Mouse (Mus musculus) liver, embryonic 14.5 days (tissue): ENCODE measurements around the gene Ccdc30. TPM values are rescaled to one million over a fixed set of nuclear protein-coding genes. Genes with fewer than 3 reads are reported as not detected.

Experiments
- ATAC-seq: fragments of 200-750 bp; cut with Nextera tagmentation; 2 replicates; pipeline ENCODE4 v1.8.0; 2017; ENCODE audit warnings: moderate number of reproducible peaks, mild to moderate bottlenecking, moderate library complexity; ENCODE audit not compliant: insufficient read depth
- DNase-seq, 3 experiments: peaks; one replicate each; pipeline ENCODE4 v3.0.0-alpha.2; 2012 to 2013; ENCODE audit warnings: low read depth in 3 of 3, low spot score in 3 of 3
- H3K27ac ChIP-seq: fragments of 300-500 bp; sonication (generic); 2 replicates; pipeline ENCODE4 v1.5.1; 2014; ENCODE audit warnings: moderate library complexity, mild to moderate bottlenecking, control low read depth, inconsistent platforms
- H3K27me3 ChIP-seq: fragments of 300-500 bp; sonication (generic); 2 replicates; pipeline ENCODE4 v1.6.1; 2014; ENCODE audit warnings: mild to moderate bottlenecking, low read length, moderate library complexity; ENCODE audit not compliant: control insufficient read depth, insufficient read depth
- H3K36me3 ChIP-seq: fragments of 300-500 bp; sonication (generic); replicated peaks from 2 replicates; pipeline ENCODE4 v1.6.1; 2014; ENCODE audit warnings: low read depth; ENCODE audit not compliant: control insufficient read depth, insufficient read depth
- H3K4me1 ChIP-seq, 2 experiments: fragments of 200-500 bp in 1 of 2; fragments of 300-500 bp in 1 of 2; sonication (generic) in 1 of 2; replicated peaks; 2 replicates each; pipeline ENCODE4 v1.6.1; 2012 to 2014; ENCODE audit warnings: antibody characterized with exemption in 1 of 2, inconsistent platforms in 1 of 2, low read length in 1 of 2; ENCODE audit not compliant: control insufficient read depth in 2 of 2, insufficient read depth in 2 of 2
- H3K4me2 ChIP-seq: fragments of 300-500 bp; sonication (generic); 2 replicates; pipeline ENCODE4 v1.6.1; 2014; ENCODE audit warnings: low read depth, mild to moderate bottlenecking, control low read depth, moderate library complexity
- H3K4me3 ChIP-seq, 2 experiments: fragments of 200-500 bp in 1 of 2; fragments of 300-500 bp in 1 of 2; sonication (generic) in 1 of 2; 2 replicates each; pipeline ENCODE4 v1.5.1; 2012 to 2014; ENCODE audit warnings: low read depth in 2 of 2, low read length in 2 of 2, mild to moderate bottlenecking in 2 of 2, control low read depth in 1 of 2, inconsistent platforms in 1 of 2, moderate library complexity in 1 of 2; ENCODE audit not compliant: insufficient read depth in 1 of 2
- H3K9ac ChIP-seq: fragments of 300-500 bp; sonication (generic); replicated peaks from 2 replicates; pipeline ENCODE4 v1.6.1; 2014; ENCODE audit warnings: mild to moderate bottlenecking, control low read depth, moderate library complexity
- H3K9me3 ChIP-seq: fragments of 300-500 bp; sonication (generic); 2 replicates; pipeline ENCODE4 v1.6.1; 2016; ENCODE audit warnings: low read length, mixed read lengths; ENCODE audit not compliant: control insufficient read depth
- CTCF ChIP-seq: IDR thresholded peaks from 2 replicates; pipeline ENCODE4 v1.5.1; 2016; ENCODE audit warnings: antibody characterized with exemption, low read depth, control low read depth
- EP300 ChIP-seq: IDR thresholded peaks from 2 replicates; pipeline ENCODE4 v1.6.1; 2016; ENCODE audit warnings: antibody characterized with exemption, low read depth
- WGBS: fragments of 180-500 bp; shearing (Covaris S2); extraction: QIAGEN DNeasy Blood & Tissue Kit; methylation state at CpG from one replicate; pipeline ENCODE4 v1.1.7; 2014; ENCODE audit not compliant: insufficient replicate concordance; 5-methylcytosine and 5-hydroxymethylcytosine counted together
- polyA plus RNA-seq, 2 experiments: library from polyadenylated mRNA; depleted of rRNA in 1 of 2; stranded (reverse) in 1 of 2; unstranded in 1 of 2; fragments of >200 nt; fragmentation: Nextera tagmentation in 1 of 2; extraction: Ambion mirVana in 1 of 2; gene quantifications; 2 replicates each; pipeline versions ENCODE4 v1.2.1 to v1.2.3; 2012 to 2014

The Ccdc30 gene
- polyA plus RNA-seq, 2 experiments = 0.41 to 1.2 TPM

DNA sequence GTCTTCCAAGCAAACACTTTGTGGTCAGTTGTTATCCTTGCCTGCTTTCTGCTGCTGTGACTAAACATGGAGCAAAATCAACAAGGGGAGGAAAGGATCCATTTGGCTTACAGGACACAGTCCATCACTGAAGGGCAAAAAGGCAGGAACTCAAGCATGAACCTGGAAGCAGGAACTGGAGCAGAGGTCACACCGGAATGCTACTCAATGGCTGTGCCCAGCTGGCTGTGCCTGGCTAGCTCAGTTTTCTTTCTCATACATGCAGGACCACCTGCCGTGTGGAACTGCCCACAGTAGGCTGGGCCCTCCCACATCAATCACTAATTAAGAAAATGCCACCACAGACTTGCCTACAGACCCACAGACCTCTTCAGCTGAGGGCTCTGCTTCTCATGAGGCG, 26.1 kb downstream of the Ccdc30 start:
- no peak for DNase-seq
- Histone ChIP-seq H3K4me3 (no peak overlapping the region), H3K36me3 (no peaks in the 10 kb centered on the region), H3K9me3 (no peaks in the 10 kb centered on the region), H3K27ac (no peak overlapping the region), H3K4me1 (no peaks in the 10 kb centered on the region), H3K4me2 (no peak overlapping the region), H3K9ac (no peak overlapping the region), H3K27me3 (no peaks in the 10 kb centered on the region)
- no peak for ATAC-seq
- WGBS = 48% methylated on average over 3 of the region's 3 CpGs
- no peak for TF ChIP-seq CTCF
- TF ChIP-seq EP300 = no peak

DNA sequence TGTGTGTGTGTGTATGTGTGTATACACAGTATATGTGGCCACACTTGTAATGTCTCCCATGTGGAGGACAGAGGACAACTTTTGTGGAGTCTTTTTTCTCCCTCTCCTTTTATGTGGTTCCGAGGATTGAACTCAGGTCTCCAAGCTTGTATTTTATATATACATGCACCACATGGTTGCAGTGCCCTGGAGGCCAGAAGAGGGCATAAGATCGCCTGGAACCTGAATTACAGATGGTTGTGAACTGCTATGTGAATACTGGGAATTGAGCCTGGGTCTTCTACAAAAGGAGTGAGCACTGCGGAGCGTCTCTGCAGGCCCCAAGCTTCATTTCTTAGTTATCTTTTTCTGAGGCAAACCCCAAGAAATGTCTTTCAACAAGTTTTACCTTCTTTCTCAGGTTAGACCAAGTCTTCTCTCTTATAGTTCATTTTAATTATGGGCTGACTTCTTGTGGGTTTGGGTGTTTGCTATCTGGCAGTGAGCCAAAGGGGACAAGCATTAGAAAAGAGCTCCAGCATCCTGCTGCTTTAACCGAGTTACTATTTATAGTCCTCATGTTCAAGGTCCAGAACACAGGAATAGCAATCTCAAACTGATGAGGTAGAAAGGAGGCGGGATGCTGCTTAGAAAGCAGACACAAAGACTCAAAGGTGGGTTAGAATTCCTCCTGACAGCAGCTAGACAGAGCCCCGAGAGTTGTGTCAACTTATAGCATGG, 33.7 kb downstream of the Ccdc30 start:
- no peak overlapping the region for H3K9ac ChIP-seq
- no peak overlapping the region for H3K27ac ChIP-seq
- ATAC-seq (no peak), DNase-seq (no peak)
- 54% methylated on average over 7 of the region's 7 CpGs for WGBS
- no peaks in the 10 kb centered on the region for H3K27me3 ChIP-seq
- H3K4me1 ChIP-seq = no peaks in the 10 kb centered on the region
- no peak overlapping the region for H3K4me3 ChIP-seq
- no peaks in the 10 kb centered on the region for H3K9me3 ChIP-seq
- no peaks in the 10 kb centered on the region for H3K36me3 ChIP-seq
- TF ChIP-seq CTCF (no peak), EP300 (no peak)
- no peak overlapping the region for H3K4me2 ChIP-seq

DNA sequence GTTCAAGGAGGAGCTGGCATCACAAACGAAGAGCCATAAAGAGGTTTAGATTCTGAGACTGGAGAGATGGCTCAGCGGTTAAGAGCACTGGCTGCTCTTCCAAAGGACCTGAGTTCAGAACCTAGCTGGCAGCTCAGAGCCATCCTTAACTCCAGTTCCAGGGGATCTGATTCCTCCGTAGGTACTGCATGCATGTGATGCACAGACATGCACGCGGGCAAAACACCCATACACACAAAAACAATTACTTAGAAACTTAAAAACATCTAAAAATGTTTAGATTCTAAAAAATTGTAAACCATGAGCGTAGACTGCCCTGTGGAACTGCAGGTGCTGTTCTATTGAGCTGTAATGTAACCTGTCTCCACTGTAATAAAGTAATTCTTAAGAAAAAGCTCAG, 45.9 kb downstream of the Ccdc30 start:
- DNase-seq = no peak
- H3K4me1 ChIP-seq = no peaks in the 10 kb centered on the region
- TF ChIP-seq EP300 = no peak
- no peak for TF ChIP-seq CTCF
- no peaks in the 10 kb centered on the region for H3K9me3 ChIP-seq
- no peak overlapping the region for H3K9ac ChIP-seq
- no peak overlapping the region for H3K4me3 ChIP-seq
- H3K36me3 ChIP-seq = no peaks in the 10 kb centered on the region
- ATAC-seq = no peak
- no peaks in the 10 kb centered on the region for H3K27me3 ChIP-seq
- no peak overlapping the region for H3K27ac ChIP-seq
- 70% methylated on average over 6 of the region's 6 CpGs for WGBS
- H3K4me2 ChIP-seq = no peak overlapping the region

- DNase-seq (no peak), ATAC-seq (no peak)
- Histone ChIP-seq H3K9ac (no peak overlapping the region), H3K4me2 (no peak overlapping the region), H3K27me3 (no peaks in the 10 kb centered on the region), H3K4me3 (no peak overlapping the region), H3K9me3 (no peaks in the 10 kb centered on the region), H3K36me3 (no peaks in the 10 kb centered on the region), H3K4me1 (no peaks in the 10 kb centered on the region), H3K27ac (no peak overlapping the region)
- TF ChIP-seq EP300 (no peak), CTCF (no peak)
- 41% methylated on average over 4 of the region's 4 CpGs for WGBS
These were observed 48.4 kb downstream of the Ccdc30 start for GRCm38 (mm10) chr4:119366758-119367526.

- TF ChIP-seq EP300 (no peak), CTCF (no peak)
- 42% methylated on average over 3 of the region's 3 CpGs for WGBS
- Histone ChIP-seq H3K4me3 (no peak overlapping the region), H3K27ac (no peak overlapping the region), H3K4me2 (no peak overlapping the region), H3K36me3 (no peaks in the 10 kb centered on the region), H3K27me3 (no peaks in the 10 kb centered on the region), H3K4me1 (no peaks in the 10 kb centered on the region), H3K9me3 (no peaks in the 10 kb centered on the region), H3K9ac (no peak overlapping the region)
- ATAC-seq = no peak
- DNase-seq = no peak
These were observed 53.1 kb downstream of the Ccdc30 start for GRCm38 (mm10) chr4:119362231-119362630.
